Mouse (Mus musculus) kidney, postnatal 0 days (tissue): ENCODE results near the gene Il31ra. TPM values are rescaled to one million over a fixed set of nuclear protein-coding genes. Genes with fewer than 3 reads are reported as not detected.

Source experiments
- ATAC-seq: fragments of 200-750 bp; cut with Nextera tagmentation; replicated peaks from 2 replicates; pipeline ENCODE4 v1.8.0; 2017; ENCODE audit warnings: low read depth, moderate number of reproducible peaks, moderate TSS enrichment, moderate library complexity; ENCODE audit not compliant: low FRiP score
- DNase-seq: peaks from one replicate; pipeline ENCODE4 v3.0.0-alpha.2; 2016; ENCODE audit warnings: low spot score
- H3K27ac ChIP-seq: fragments of 300-500 bp; sonication (generic); 2 replicates; pipeline ENCODE4 v1.5.1; 2014; ENCODE audit warnings: mild to moderate bottlenecking
- H3K27me3 ChIP-seq: fragments of 300-500 bp; sonication (generic); 2 replicates; pipeline ENCODE4 v1.6.1; 2014; ENCODE audit warnings: low read length, mixed read lengths; ENCODE audit not compliant: insufficient read depth
- H3K36me3 ChIP-seq: fragments of 300-500 bp; sonication (generic); 2 replicates; pipeline ENCODE4 v1.6.1; 2014; ENCODE audit warnings: low read length, mixed read lengths; ENCODE audit not compliant: insufficient read depth
- H3K4me1 ChIP-seq: fragments of 300-500 bp; sonication (generic); replicated peaks from 2 replicates; pipeline ENCODE4 v1.6.1; 2014; ENCODE audit warnings: antibody characterized with exemption, low read length, mixed read lengths; ENCODE audit not compliant: insufficient read depth
- H3K4me2 ChIP-seq: fragments of 300-500 bp; sonication (generic); 2 replicates; pipeline ENCODE4 v1.6.1; 2014; ENCODE audit warnings: mild to moderate bottlenecking, low read length, moderate library complexity, mixed read lengths
- H3K4me3 ChIP-seq: fragments of 300-500 bp; sonication (generic); replicated peaks from 2 replicates; pipeline ENCODE4 v1.5.1; 2014; ENCODE audit warnings: low read depth, low read length
- H3K9ac ChIP-seq: fragments of 300-500 bp; sonication (generic); 2 replicates; pipeline ENCODE4 v1.6.1; 2014; ENCODE audit warnings: low read depth, low read length
- H3K9me3 ChIP-seq: fragments of 300-500 bp; sonication (generic); replicated peaks from 2 replicates; pipeline ENCODE4 v1.6.1; 2016; ENCODE audit warnings: low read length, inconsistent platforms, mixed read lengths
- CTCF ChIP-seq: IDR thresholded peaks from 2 replicates; pipeline ENCODE4 v1.5.1; 2016; ENCODE audit warnings: antibody characterized with exemption, low read depth, mild to moderate bottlenecking, moderate library complexity
- WGBS: fragments of 180-500 bp; shearing (Covaris S2); extraction: QIAGEN DNeasy Blood & Tissue Kit; methylation state at CpG from one replicate; pipeline ENCODE4 v1.1.7; 2014; 5-methylcytosine and 5-hydroxymethylcytosine counted together
- polyA plus RNA-seq: library from polyadenylated mRNA; unstranded; fragments of >200 nt; fragmentation: Nextera tagmentation; extraction: Ambion mirVana; gene quantifications from 2 replicates; pipeline ENCODE4 v1.2.1, GENCODE M21; 2015

Il31ra gene
- polyA plus RNA-seq, 1 experiment from 2014 or later, result 0.53 TPM

GRCm38 (mm10) chr13:112573800-112574199 lies 20.4 kb downstream of the Il31ra start:
- no peaks in the 10 kb centered on the region for H3K4me1 ChIP-seq
- no peaks in the 10 kb centered on the region for H3K27me3 ChIP-seq
- H3K9ac ChIP-seq, result no peak overlapping the region
- no peaks in the 10 kb centered on the region for H3K36me3 ChIP-seq
- H3K4me2 ChIP-seq, result no peak overlapping the region
- no peaks in the 10 kb centered on the region for H3K9me3 ChIP-seq
- H3K4me3 ChIP-seq, result no peak overlapping the region
- no peak overlapping the region for H3K27ac ChIP-seq
- ATAC-seq (no peak), DNase-seq (no peak)
- no peak for TF ChIP-seq CTCF

DNA sequence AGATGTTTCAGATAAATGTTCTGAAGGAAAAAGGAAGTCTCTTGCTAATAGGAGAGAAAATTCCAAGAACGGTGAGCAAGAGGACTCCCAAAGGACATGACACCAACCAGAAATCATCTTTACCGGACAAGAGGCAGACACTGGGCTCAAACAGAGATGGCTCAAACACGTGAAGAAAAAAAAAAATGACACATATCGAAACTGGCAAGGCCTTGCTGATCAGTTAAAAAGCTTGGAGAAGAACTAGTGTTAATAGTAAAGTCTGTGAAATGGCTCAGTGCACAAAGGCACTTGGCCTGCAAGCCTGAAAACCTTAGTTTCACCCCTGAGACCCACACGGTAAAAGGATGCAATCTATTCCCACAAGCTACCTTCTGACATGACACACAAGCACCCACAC lies 23.4 kb downstream of the Il31ra start:
- Histone ChIP-seq H3K27me3 (no peaks in the 10 kb centered on the region), H3K9ac (no peak overlapping the region), H3K9me3 (no peaks in the 10 kb centered on the region), H3K4me2 (no peak overlapping the region), H3K27ac (no peak overlapping the region), H3K4me3 (no peak overlapping the region), H3K36me3 (no peaks in the 10 kb centered on the region), H3K4me1 (no peaks in the 10 kb centered on the region)
- ATAC-seq (no peak), DNase-seq (no peak)
- 59% methylated on average over 5 of the region's 5 CpGs for WGBS
- no peak for TF ChIP-seq CTCF

GRCm38 (mm10) chr13:112569606-112570005 lies 24.6 kb downstream of the Il31ra start:
- H3K27me3 ChIP-seq, result no peaks in the 10 kb centered on the region
- no peaks in the 10 kb centered on the region for H3K9me3 ChIP-seq
- 30% methylated on average over 4 of the region's 4 CpGs for WGBS
- no peak overlapping the region for H3K27ac ChIP-seq
- no peak for TF ChIP-seq CTCF
- no peak for DNase-seq
- H3K36me3 ChIP-seq, result no peaks in the 10 kb centered on the region
- no peak overlapping the region for H3K9ac ChIP-seq
- no peak for ATAC-seq
- H3K4me2 ChIP-seq, result no peak overlapping the region
- no peaks in the 10 kb centered on the region for H3K4me1 ChIP-seq
- H3K4me3 ChIP-seq, result no peak overlapping the region

DNA sequence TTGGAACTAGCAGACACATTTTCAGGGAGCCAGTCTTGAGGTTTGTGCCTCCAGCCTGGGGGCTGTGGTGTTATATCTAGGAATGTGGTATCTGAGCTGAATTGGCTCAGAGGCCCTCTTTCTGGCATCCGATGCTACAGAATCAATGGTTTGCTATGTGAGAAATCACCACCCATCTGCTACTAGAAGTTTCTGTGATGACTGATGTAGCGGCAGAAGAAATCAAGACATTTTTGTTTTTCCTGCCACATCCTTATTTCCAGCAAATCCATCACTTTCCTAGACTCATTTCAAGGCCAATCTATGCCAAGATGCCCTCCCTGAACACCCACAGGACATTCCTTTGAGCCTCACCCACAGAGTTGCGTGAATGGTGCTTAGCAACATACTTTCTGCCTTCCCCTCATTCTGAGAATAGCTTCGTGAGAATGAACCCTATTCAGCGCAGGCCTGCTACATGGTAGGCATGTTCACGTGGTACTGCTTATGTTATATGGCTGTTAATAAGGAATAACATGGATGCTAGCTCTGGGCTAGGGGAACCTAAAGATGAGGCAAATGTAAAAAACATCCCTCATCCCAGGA lies 33.5 kb downstream of the Il31ra start:
- DNase-seq (no peak), ATAC-seq (no peak)
- 91% methylated on average over 6 of the region's 6 CpGs for WGBS
- TF ChIP-seq CTCF, result no peak
- Histone ChIP-seq H3K9me3 (no peaks in the 10 kb centered on the region), H3K9ac (no peak overlapping the region), H3K27me3 (no peaks in the 10 kb centered on the region), H3K4me1 (no peaks in the 10 kb centered on the region), H3K4me2 (no peak overlapping the region), H3K27ac (no peak overlapping the region), H3K36me3 (no peaks in the 10 kb centered on the region), H3K4me3 (no peak overlapping the region)

- H3K9ac ChIP-seq, result no peak overlapping the region
- DNase-seq (no peak), ATAC-seq (no peak)
- no peak for TF ChIP-seq CTCF
- H3K4me1 ChIP-seq, result no peaks in the 10 kb centered on the region
- H3K27ac ChIP-seq, result no peak overlapping the region
- H3K4me2 ChIP-seq, result no peak overlapping the region
- no peaks in the 10 kb centered on the region for H3K36me3 ChIP-seq
- H3K27me3 ChIP-seq, result no peaks in the 10 kb centered on the region
- 10% methylated on average over 2 of the region's 2 CpGs for WGBS
- no peaks in the 10 kb centered on the region for H3K9me3 ChIP-seq
- no peak overlapping the region for H3K4me3 ChIP-seq
Observed at GRCm38 (mm10) chr13:112556501-112556900, 37.7 kb downstream of the Il31ra start.

DNA sequence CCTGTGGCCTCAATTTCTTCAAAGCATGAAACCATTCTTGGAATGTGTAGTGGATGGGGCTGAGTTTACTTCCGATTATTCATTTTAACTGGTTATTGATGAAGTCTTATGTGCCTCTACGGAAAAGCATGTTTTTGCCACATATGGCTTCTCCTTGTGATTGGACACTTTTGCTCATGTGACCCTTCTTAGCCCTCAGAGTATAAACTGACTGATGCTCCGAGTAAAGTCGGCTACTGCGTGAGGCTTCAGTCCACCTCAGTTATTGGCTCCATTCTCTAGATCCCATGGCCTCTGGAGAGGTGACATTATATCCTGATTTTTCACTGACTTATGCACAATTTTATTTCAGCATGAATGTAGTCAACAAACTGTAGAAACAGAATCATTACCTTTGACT lies 40.9 kb downstream of the Il31ra start:
- no peaks in the 10 kb centered on the region for H3K27me3 ChIP-seq
- TF ChIP-seq CTCF, result no peak
- no peak overlapping the region for H3K4me3 ChIP-seq
- 91% methylated on average over 5 of the region's 5 CpGs for WGBS
- H3K27ac ChIP-seq, result no peak overlapping the region
- ATAC-seq, result no peak
- no peak overlapping the region for H3K4me2 ChIP-seq
- no peaks in the 10 kb centered on the region for H3K9me3 ChIP-seq
- DNase-seq, result no peak
- H3K9ac ChIP-seq, result no peak overlapping the region
- no peaks in the 10 kb centered on the region for H3K36me3 ChIP-seq
- H3K4me1 ChIP-seq, result no peaks in the 10 kb centered on the region
